Mouse (Mus musculus) urinary bladder, postnatal 0 days (tissue): Measurements from ENCODE around the gene Fut11. TPM values are rescaled to one million over a fixed set of nuclear protein-coding genes. Genes with fewer than 3 reads are reported as not detected.

Experiments
- microRNA-seq: library from miRNA; unstranded; fragments of <30 nt; microRNA quantifications from one replicate; pipeline ENCODE4, GENCODE M21; 2016
- polyA plus RNA-seq: library from polyadenylated mRNA; unstranded; fragments of >200 nt; fragmentation: Nextera tagmentation; extraction: Ambion mirVana; gene quantifications from 2 replicates; pipeline ENCODE4 v1.2.1, GENCODE M21; 2015

Gene Fut11
- polyA plus RNA-seq: 19.0 and 21.6 TPM in 2 replicates

GRCm38 (mm10) chr14:20694884-20695760 lies at the start of gene Fut11:
Gene Fut11 (plus strand): TSS chr14:20694968.

GRCm38 (mm10) chr14:20656361-20656760 lies 38.4 kb upstream of the Fut11 start, which contains the start of gene Myoz1:
Gene Myoz1 (minus strand): TSS chr14:20656540.

DNA sequence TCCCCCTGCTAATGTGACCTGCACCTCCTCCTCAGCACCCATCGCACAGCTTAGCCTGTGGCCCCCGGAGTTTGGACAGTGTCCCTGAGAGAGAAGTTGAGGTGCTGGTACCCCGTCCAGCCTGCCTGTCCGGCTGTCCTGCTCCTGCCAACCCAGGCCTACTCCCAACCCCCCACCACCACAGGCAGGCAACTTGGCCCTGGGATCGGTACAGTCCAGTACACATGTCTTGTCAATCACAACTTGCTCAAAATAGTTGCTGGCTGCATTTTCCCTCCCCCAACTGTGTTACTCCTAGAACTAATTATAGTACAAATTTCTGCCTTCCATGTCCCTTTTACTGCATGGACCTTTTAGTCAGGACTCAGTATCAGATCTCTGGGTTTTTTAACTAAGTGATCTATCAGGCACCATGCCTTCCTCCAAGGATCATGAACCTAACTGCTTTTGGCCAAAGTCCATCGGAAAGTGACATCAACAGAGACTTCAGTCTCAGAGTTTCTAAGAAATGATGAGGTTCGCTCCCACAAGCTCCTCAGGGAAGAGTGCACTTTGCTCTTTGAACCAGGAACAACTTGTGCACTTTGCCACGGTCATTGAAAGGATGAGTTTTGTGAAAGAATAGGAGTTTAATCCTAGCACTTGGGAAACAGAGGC lies 26.5 kb upstream of the Fut11 start, which contains the start of gene Synpo2l:
TSS of gene Synpo2l (minus strand) at position 201 of the 657 bp plus-strand sequence.

GRCm38 (mm10) chr14:20674064-20674833 lies 20.5 kb upstream of the Fut11 start, which contains the start of gene Sec24c:
Gene Sec24c (plus strand): TSS chr14:20674308.

GRCm38 (mm10) chr14:20702741-20703381 lies 8.1 kb downstream of the Fut11 start, which contains the start of gene Chchd1:
Gene Chchd1 (plus strand): TSS chr14:20703006.

GRCm38 (mm10) chr14:20707201-20708190 lies 12.7 kb downstream of the Fut11 start, which contains the start of gene Zswim8:
Gene Zswim8 (plus strand): TSS chr14:20707552.

GRCm38 (mm10) chr14:20733952-20734774 lies 39.4 kb downstream of the Fut11 start, which contains the start of gene Ndst2:
Gene Ndst2 (minus strand): TSS chr14:20734562.

Small RNA genes lying within 50 kb of the gene (microRNA-seq; reads per million reads assigned to microRNA genes)
- not detected for gene Mir6946

Other genes starting within 250 kb of the Fut11 start
- 0.05 TPM in 1 of 2 replicates, not detected in the other for gene Cfap70, start 242.7 kb upstream of the Fut11 start, polyA plus RNA-seq
- gene Anxa7, start 214.8 kb upstream of the Fut11 start, polyA plus RNA-seq: 51.5 and 56.1 TPM in 2 replicates
- 0.13 and 0.19 TPM in 2 replicates for gene Mss51, start 198.1 kb upstream of the Fut11 start, polyA plus RNA-seq
- 27.5 and 33.6 TPM in 2 replicates for gene Ppp3cb, start 148.4 kb upstream of the Fut11 start, polyA plus RNA-seq
- gene Usp54, start 53.9 kb upstream of the Fut11 start, polyA plus RNA-seq: 2.2 and 2.9 TPM in 2 replicates
- gene Myoz1, start 38.4 kb upstream of the Fut11 start, polyA plus RNA-seq: 0.39 and 0.48 TPM in 2 replicates
- gene Synpo2l, start 26.6 kb upstream of the Fut11 start, polyA plus RNA-seq: 0.10 and 0.13 TPM in 2 replicates
- 43.1 and 43.9 TPM in 2 replicates for gene Sec24c, start 20.7 kb upstream of the Fut11 start, polyA plus RNA-seq
- gene Chchd1, start 8.0 kb downstream of the Fut11 start, polyA plus RNA-seq: 156 and 181 TPM in 2 replicates
- 18.9 and 19.7 TPM in 2 replicates for gene Zswim8, start 12.6 kb downstream of the Fut11 start, polyA plus RNA-seq
- gene Ndst2, start 39.6 kb downstream of the Fut11 start, polyA plus RNA-seq: 13.5 and 14.0 TPM in 2 replicates
- 246 and 275 TPM in 2 replicates for gene Camk2g, start 99.1 kb downstream of the Fut11 start, polyA plus RNA-seq
- 8.3 and 9.8 TPM in 2 replicates for gene Plau, start 141.7 kb downstream of the Fut11 start, polyA plus RNA-seq
- gene Vcl, start 234.4 kb downstream of the Fut11 start, polyA plus RNA-seq: 305 and 406 TPM in 2 replicates